Mouse (Mus musculus) embryonic fibroblast, embryonic 13.5 days (primary cell): Measurements from ENCODE around the gene Fancd2. TPM values are rescaled to one million over a fixed set of nuclear protein-coding genes. Genes with fewer than 3 reads are reported as not detected.

Source experiments
- H3K27ac ChIP-seq: 2 replicates; pipeline ENCODE4 v1.5.1; 2012; ENCODE audit warnings: low read length, control low read depth, inconsistent platforms; ENCODE audit not compliant: insufficient read depth
- H3K4me1 ChIP-seq: 2 replicates; pipeline ENCODE4 v1.6.1; 2011; ENCODE audit warnings: low read length; ENCODE audit not compliant: control insufficient read depth, insufficient read depth
- H3K4me3 ChIP-seq: 2 replicates; pipeline ENCODE4 v1.5.1; 2011; ENCODE audit warnings: mild to moderate bottlenecking, control low read depth, low read length; ENCODE audit not compliant: insufficient read depth
- CTCF ChIP-seq: IDR thresholded peaks from 2 replicates; pipeline ENCODE4 v1.5.1; 2011; ENCODE audit warnings: mild to moderate bottlenecking, control low read depth, low read length, moderate library complexity, borderline replicate concordance; ENCODE audit not compliant: insufficient read depth
- POLR2A ChIP-seq: IDR thresholded peaks from 2 replicates; pipeline ENCODE4 v1.6.1; 2011; ENCODE audit warnings: low read depth, mild to moderate bottlenecking, control low read depth, low read length, moderate library complexity
- polyA plus RNA-seq: library from polyadenylated mRNA; stranded (reverse); fragments of >200 nt; gene quantifications from 2 replicates; pipeline ENCODE4 v1.2.4, GENCODE M21; 2011; ENCODE audit warnings: low read depth; ENCODE audit not compliant: missing spikeins, insufficient read length

Gene Fancd2
- polyA plus RNA-seq, 1 experiment: 15.6 TPM

DNA sequence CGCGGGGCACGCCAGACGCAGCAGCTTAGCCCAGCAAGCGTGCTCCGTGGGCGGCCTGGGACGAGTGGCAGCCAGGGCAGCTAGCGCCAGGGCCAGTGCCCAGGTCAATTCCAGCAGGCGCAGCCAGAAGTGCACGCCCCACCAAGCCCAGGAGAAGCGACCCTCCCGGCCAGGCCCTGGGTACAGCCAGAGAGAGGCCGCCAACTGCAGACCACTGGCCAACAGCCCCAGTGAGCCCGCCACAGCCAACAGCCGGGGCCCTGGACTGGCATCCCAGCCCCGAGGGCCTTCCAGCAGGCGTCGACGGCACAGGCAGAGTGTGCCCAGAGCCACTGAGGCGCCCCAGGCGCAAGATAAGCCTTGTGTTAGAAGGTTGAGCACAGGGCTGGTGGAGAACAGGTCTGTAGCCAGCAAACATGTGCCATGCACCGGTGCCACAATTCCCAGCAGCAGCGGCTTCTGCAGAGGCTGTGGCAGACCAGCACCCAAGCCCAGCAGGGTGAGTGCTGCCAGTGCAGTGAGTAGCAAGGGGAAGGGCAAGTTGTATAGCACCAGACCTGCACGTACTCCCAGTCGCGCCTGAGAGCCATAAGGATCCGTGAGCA is 36.3 kb upstream of the Fancd2 start:
- H3K4me3 ChIP-seq: no peak overlapping the region

DNA sequence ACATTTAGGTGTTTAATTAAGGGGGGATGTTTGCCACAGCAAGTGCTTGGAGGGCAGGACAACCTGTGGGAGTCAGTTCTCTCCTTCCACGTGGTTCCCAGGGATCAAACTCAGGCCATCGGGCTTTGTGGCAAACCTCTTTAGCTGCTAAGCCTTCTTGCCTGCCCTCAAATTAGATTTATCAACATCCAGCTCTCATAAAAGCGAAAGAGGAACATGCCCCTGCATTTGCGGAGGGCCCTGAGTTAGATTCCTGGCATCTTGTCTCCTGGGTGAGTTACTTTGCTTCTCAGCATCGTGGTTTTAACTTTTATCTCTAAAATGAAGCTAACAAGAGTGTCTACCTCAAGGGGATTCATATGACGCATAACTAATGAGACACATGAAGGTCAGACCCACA is 32.1 kb upstream of the Fancd2 start:
- H3K4me1 ChIP-seq: no peaks in the 10 kb centered on the region
- no peak for TF ChIP-seq CTCF
- TF ChIP-seq POLR2A: no peak
- no peak overlapping the region for H3K27ac ChIP-seq
- no peak overlapping the region for H3K4me3 ChIP-seq

More for the DNA sequence above, 36.3 kb upstream of the Fancd2 start:
- Histone ChIP-seq H3K27ac (no peak overlapping the region), H3K4me1 (no peaks in the 10 kb centered on the region)
- TF ChIP-seq CTCF (no peak), POLR2A (no peak)

DNA sequence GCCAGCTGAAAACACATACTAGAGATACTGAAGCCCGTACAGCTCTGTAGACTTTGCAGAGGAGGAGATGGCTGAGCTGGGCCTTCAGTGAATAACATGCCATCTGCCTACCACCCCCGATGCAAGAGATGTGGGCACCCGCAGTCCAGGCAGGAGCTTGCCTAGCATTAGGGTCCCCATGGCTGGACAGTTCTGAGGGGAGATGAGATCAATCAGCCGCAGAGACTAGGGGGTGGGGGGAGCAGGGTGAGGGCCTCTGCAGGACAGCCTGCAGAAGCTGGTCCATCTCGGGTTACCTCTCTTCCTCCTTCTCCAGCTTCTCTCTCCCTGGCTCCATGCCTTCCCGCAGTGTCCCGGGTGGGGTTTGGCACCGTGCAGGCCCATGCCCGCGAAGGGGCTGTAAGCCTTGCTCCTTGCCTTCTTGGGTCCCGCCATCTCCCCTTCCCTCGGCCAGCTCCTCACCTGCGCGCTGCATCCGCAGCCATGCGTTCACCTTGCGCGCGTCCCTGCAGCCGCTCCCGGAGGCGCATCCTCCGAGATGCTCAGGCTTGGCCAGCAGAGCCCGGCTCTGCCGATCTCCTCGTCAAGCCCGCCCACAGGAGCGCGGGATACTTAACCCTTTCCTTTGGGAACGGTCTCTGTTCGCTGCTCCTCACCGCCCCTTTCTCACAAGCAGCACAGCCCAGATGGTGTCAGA is 29.9 kb upstream of the Fancd2 start, which contains the start of gene Prrt3:
Gene Prrt3 (minus strand): TSS at position 544 of the 697 bp plus-strand sequence.
- no peak within 1 kb of the TSS for H3K27ac ChIP-seq
- H3K4me3 ChIP-seq: no peak within 1 kb of the TSS
- TF ChIP-seq CTCF (no peak), POLR2A (no peak)
- no peaks in the 10 kb centered on the region for H3K4me1 ChIP-seq

DNA sequence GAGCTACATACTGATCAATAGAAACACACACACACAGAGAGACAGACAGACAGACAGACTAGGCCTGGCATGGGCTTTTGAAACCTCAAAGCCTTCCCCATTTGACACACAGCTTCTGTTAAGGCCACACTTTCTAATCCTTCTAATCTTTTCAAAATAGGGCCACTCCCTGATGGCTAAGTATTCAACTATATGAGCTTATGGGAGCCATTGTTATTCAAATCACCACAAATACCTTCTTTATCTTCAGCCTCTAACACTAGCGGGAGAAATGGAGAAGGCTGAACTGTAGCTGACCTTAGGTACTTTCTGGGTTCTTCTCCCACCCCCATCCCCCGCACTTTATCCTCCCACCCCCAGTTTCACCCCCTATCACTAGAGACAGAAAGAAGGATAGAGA is 28.7 kb upstream of the Fancd2 start:
- Histone ChIP-seq H3K4me1 (no peaks in the 10 kb centered on the region), H3K27ac (no peak overlapping the region), H3K4me3 (no peak overlapping the region)
- TF ChIP-seq POLR2A (no peak), CTCF (no peak)

DNA sequence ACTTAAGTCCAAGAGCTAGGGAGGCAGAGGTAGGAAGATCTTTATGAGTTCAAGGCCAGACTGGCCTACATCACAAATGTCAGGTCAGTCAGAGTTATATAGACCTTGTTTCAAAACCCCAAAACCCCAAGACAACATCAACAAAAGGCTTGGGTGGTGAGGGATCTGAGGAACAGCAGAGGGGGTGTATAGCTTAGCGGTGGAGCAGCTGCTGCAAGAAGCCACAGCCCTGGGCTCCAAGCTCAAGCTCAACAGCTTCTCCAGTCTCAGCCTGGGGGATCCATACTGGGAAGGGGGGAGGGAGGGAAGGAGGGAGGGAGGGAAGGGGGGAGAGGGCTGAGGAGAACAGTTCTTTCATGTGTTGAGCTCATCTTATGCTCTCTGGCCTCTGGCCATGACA is 25.8 kb upstream of the Fancd2 start:
- Histone ChIP-seq H3K27ac (no peak overlapping the region), H3K4me1 (no peaks in the 10 kb centered on the region), H3K4me3 (no peak overlapping the region)
- no peak for TF ChIP-seq CTCF
- TF ChIP-seq POLR2A: no peak

DNA sequence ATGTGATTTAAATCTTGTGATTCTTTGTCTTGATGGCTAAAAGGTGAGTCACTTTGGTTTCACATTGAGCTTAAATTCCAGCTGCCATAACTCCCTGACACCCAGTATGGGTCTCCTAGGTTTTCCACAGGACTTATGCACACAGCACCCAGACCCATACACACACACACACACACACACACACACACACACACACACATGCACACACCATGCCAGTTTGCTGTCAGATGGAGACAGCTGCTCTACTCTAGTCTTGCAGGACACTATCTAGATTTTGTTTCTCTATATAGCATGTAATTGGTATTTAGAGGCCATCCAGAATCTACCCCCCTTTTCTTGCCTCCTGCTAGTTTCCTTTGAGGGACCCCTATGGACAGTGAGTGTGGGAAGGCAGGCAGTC is 24.4 kb upstream of the Fancd2 start:
- H3K4me1 ChIP-seq: no peaks in the 10 kb centered on the region
- no peak for TF ChIP-seq POLR2A
- H3K4me3 ChIP-seq: no peak overlapping the region
- no peak overlapping the region for H3K27ac ChIP-seq

DNA sequence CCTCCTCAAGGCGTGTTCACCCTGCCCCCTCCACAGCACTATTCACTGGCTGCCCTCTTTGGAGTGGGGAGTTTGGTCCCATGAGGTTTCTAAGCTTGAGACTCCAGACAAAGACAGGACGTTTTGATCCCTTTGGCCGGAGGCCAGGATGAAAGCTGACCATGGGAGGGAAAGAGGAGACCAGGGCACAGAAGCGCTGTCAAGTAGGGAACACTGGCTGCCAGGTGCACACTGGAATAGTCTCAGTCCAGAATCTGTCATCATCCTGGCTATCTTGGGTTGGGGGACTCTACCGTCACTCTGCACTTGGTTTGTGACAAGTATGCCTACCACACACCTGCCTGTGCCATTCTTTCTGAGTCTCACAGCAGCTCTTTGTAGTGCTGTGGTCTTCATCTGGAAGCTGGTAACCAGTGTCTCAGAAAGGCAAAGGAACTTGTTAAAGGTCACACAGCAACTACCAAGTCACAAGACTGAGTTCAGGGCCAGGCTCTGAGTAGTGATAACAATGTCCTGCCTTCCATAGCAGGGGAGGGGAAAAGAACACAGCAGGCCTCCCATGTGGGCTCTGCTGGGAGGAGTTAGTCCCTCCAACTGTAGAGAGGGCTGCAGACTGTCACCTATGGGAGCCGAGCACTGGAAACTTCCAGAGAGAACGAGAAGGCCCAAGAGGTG is 23.1 kb upstream of the Fancd2 start:
- Histone ChIP-seq H3K27ac (no peak overlapping the region), H3K4me1 (no peaks in the 10 kb centered on the region), H3K4me3 (no peak overlapping the region)
- TF ChIP-seq POLR2A (no peak), CTCF (no peak)

DNA sequence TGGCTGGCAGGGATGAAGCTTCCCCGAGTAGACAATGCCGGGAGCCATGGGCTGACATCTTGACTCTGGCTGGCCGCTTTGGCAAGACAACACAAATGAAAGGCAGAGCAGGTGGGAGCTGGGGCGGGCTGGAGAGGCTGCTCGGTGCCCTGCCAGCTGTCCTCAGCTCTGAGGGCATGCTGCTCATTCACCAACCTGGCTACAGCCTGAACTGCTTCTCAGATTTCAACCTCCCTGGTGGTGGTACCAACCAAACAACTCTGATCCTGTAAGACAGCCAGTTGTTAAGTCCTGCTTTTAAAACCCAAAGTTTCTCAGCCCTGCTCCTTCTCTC is 22.6 kb upstream of the Fancd2 start:
- Histone ChIP-seq H3K4me1 (no peaks in the 10 kb centered on the region), H3K4me3 (no peak overlapping the region), H3K27ac (no peak overlapping the region)
- TF ChIP-seq POLR2A (no peak), CTCF (no peak)

DNA sequence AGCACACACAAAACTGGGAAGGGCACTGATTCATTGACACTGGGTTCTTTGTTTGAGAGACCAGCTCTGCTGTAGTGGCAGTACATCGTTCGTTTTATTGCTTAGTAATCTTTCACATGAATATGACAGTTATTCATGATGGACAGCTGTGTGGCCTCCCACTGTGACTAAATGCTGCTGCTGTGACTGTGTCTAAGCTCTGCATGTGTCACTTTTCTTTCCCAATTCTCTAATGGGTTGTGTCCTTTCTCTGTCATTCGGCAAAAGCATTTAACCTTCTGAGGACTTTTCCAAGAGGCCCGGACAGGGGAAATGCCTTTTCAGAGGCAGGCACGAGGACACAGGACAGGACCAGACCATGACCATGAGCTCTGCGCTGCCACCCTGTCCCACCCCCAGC is 17.5 kb upstream of the Fancd2 start:
- H3K4me3 ChIP-seq: no peak overlapping the region
- TF ChIP-seq CTCF (no peak), POLR2A (no peak)
- H3K4me1 ChIP-seq: no peaks in the 10 kb centered on the region
- no peak overlapping the region for H3K27ac ChIP-seq

DNA sequence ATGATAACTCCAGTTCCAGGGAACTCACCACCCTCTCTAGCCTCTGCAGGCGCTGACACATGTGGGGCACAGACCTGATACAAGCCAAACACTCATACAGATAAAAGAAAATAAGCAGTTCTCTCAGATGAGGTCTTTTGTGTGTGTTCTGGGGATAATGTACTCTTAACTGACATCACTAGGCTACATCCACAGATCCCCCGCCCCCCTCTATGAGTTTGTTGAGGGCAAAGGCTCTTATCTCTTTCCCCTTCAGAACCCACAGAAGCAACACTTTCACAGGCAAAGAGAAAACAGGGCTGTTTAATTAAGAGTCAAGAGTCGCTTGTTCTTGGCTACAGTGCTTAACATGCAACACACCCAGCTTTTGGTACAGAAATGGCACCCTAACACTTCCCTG is 16.9 kb upstream of the Fancd2 start:
- Histone ChIP-seq H3K4me1 (no peaks in the 10 kb centered on the region), H3K27ac (no peak overlapping the region), H3K4me3 (no peak overlapping the region)
- TF ChIP-seq CTCF (no peak), POLR2A (no peak)
